Mouse (Mus musculus): ENCODE data around the gene March7.

GRCm38 (mm10) chr2:60175078-60175477 lies 34.6 kb upstream of the March7 start:
- TF ChIP-seq ZMIZ1 (IDR thresholded peaks at IDR 0.05; ENCODE audit: low read depth, low read length): no peak
- TF ChIP-seq RCOR1 (IDR thresholded peaks at IDR 0.05; ENCODE audit: low read depth, low read length): no peak
- TF ChIP-seq POLR2A (IDR thresholded peaks at IDR 0.05; ENCODE audit: control insufficient read depth in 1 of 2, insufficient read depth in 1 of 2, low read depth in 1 of 2, low read length in 2 of 2, poor library complexity in 1 of 2): no peak
- TF ChIP-seq GATA1 (IDR thresholded peaks at IDR 0.05; ENCODE audit: low read depth, low read length): no peak
- no peak for TF ChIP-seq EP300 (IDR thresholded peaks at IDR 0.05; ENCODE audit: low read depth in 1 of 2, low read length in 2 of 2)
- no peak for TF ChIP-seq KAT2A (conservative IDR thresholded peaks at IDR 0.05; ENCODE audit: low read depth, low read length)
- TF ChIP-seq SIN3A (IDR thresholded peaks at IDR 0.05; ENCODE audit: low read length): no peak
- no peak for TF ChIP-seq ELF1 (IDR thresholded peaks at IDR 0.05; ENCODE audit: low read depth, low read length)
- no peak for TF ChIP-seq CTCF (IDR thresholded peaks at IDR 0.05 in 2 of 3, conservative IDR thresholded peaks at IDR 0.05 in 1 of 3; ENCODE audit: control insufficient read depth in 1 of 3, insufficient read depth in 1 of 3, low read depth in 2 of 3, low read length in 3 of 3, poor library complexity in 1 of 3, severe bottlenecking in 1 of 3)
- TF ChIP-seq CHD1 (IDR thresholded peaks at IDR 0.05; ENCODE audit: low read depth, low read length): no peak
- TF ChIP-seq MAX (IDR thresholded peaks at IDR 0.05; ENCODE audit: low read length): no peak

All from MEL (cell line).